Mouse (Mus musculus) forebrain, embryonic 12.5 days (tissue): ENCODE data around the gene Rhox2e. TPM values are rescaled to one million over a fixed set of nuclear protein-coding genes. Genes with fewer than 3 reads are reported as not detected.
"Not testable (repeated sequence)": the region's sequence is repeated elsewhere in the genome, so short reads cannot be mapped to it uniquely, and the experiment has no call there.

ENCODE experiments used
- ATAC-seq: fragments of 200-750 bp; cut with Nextera tagmentation; 2 replicates; pipeline ENCODE4 v1.8.0; 2017; ENCODE audit warnings: moderate TSS enrichment; ENCODE audit not compliant: low FRiP score
- H3K27ac ChIP-seq: fragments of 300-500 bp; sonication (generic); 2 replicates; pipeline ENCODE4 v1.5.1; 2016; ENCODE audit warnings: mild to moderate bottlenecking
- H3K27me3 ChIP-seq: fragments of 300-500 bp; sonication (generic); 2 replicates; pipeline ENCODE4 v1.6.1; 2016; ENCODE audit warnings: mild to moderate bottlenecking
- H3K36me3 ChIP-seq: fragments of 300-500 bp; sonication (generic); replicated peaks from 2 replicates; pipeline ENCODE4 v1.6.1; 2016; ENCODE audit warnings: mild to moderate bottlenecking
- H3K4me1 ChIP-seq: fragments of 300-500 bp; sonication (generic); 2 replicates; pipeline ENCODE4 v1.6.1; 2016
- H3K4me2 ChIP-seq: fragments of 300-500 bp; sonication (generic); 2 replicates; pipeline ENCODE4 v1.6.1; 2016; ENCODE audit warnings: mild to moderate bottlenecking, moderate library complexity
- H3K4me3 ChIP-seq: fragments of 300-500 bp; sonication (generic); replicated peaks from 2 replicates; pipeline ENCODE4 v1.5.1; 2016; ENCODE audit warnings: mild to moderate bottlenecking
- H3K9ac ChIP-seq: fragments of 300-500 bp; sonication (generic); 2 replicates; pipeline ENCODE4 v1.6.1; 2016; ENCODE audit warnings: mild to moderate bottlenecking
- H3K9me3 ChIP-seq: fragments of 300-500 bp; sonication (generic); 2 replicates; pipeline ENCODE4 v1.6.1; 2016
- WGBS: fragments of 180-500 bp; shearing (Covaris S2); methylation state at CpG from one replicate; pipeline ENCODE4 v1.1.7; 2016; 5-methylcytosine and 5-hydroxymethylcytosine counted together
- polyA plus RNA-seq: library from polyadenylated mRNA; unstranded; fragments of >200 nt; fragmentation: Nextera tagmentation; extraction: Ambion mirVana; gene quantifications from 2 replicates; pipeline ENCODE4 v1.2.1, GENCODE M21; 2016

Rhox2e gene
- polyA plus RNA-seq: not detected in 2 replicates

DNA sequence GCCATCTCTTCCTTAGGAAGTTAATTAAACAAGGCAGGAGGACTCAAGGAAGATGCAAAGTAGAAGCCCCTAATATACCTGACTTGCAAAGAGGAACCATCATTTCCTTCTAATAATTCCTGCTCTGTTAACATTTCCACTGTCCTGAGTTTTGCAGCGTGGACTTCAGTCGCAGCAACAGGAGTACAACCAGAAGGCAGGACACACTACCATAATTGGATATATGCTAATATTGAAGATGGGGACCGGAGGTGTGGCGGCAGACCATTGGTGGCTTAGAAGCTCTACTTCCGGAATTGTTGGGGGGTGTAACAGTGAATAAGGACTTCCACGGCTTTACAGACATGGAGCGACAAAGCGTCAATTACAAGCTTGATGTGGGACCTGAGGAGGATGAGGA, at the start of gene Rhox2e:
Gene Rhox2e, plus strand, starts transcription at position 301 of the 400 bp plus-strand sequence.
- not testable (repeated sequence) for H3K4me2 ChIP-seq, H3K36me3 ChIP-seq, H3K4me3 ChIP-seq, H3K27ac ChIP-seq, H3K9ac ChIP-seq, H3K27me3 ChIP-seq, ATAC-seq, H3K9me3 ChIP-seq, H3K4me1 ChIP-seq
- WGBS: 89% methylated on average over 2 of the region's 8 CpGs

- not testable (repeated sequence) for ATAC-seq, H3K4me3 ChIP-seq, H3K36me3 ChIP-seq, H3K9me3 ChIP-seq, H3K4me1 ChIP-seq, H3K4me2 ChIP-seq, H3K9ac ChIP-seq, H3K27me3 ChIP-seq, H3K27ac ChIP-seq
- WGBS: 96% methylated on average over 17 of the region's 18 CpGs
Measured at GRCm38 (mm10) chrX:37514059-37514458, 16.2 kb upstream of the Rhox2e start, which contains the start of gene Rhox4d. TSS of gene Rhox4d (plus strand) at chrX:37514359.

GRCm38 (mm10) chrX:37541719-37542118, 11.5 kb downstream of the Rhox2e start, which contains the start of gene Rhox3e:
TSS of gene Rhox3e (plus strand) at chrX:37542019.
- ATAC-seq, H3K4me2 ChIP-seq, H3K9ac ChIP-seq, H3K36me3 ChIP-seq, H3K4me1 ChIP-seq, H3K9me3 ChIP-seq, H3K27ac ChIP-seq, H3K4me3 ChIP-seq, H3K27me3 ChIP-seq: not testable (repeated sequence)
- WGBS: 100% methylated on average over 1 of the region's 4 CpGs

- H3K9me3 ChIP-seq, H3K36me3 ChIP-seq, H3K27me3 ChIP-seq, H3K9ac ChIP-seq, ATAC-seq, H3K4me1 ChIP-seq, H3K4me3 ChIP-seq, H3K27ac ChIP-seq, H3K4me2 ChIP-seq: not testable (repeated sequence)
- 99% methylated on average over 10 of the region's 18 CpGs for WGBS
Measured at GRCm38 (mm10) chrX:37557112-37557511, 26.9 kb downstream of the Rhox2e start, which contains the start of gene Rhox4e. TSS of gene Rhox4e (plus strand) at chrX:37557412.

DNA sequence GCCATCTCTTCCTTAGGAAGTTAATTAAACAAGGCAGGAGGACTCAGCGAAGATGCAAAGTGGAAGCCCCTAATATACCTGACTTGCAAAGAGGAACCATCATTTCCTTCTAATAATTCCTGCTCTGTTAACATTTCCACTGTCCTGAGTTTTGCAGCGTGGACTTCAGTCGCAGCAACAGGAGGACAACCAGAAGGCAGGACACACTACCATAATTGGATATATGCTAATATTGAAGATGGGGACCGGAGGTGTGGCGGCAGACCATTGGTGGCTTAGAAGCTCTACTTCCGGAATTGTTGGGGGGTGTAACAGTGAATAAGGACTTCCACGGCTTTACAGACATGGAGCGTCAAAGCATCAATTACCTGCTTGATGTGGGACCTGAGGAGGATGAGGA, 40.9 kb downstream of the Rhox2e start, which contains the start of gene Rhox2f:
Gene Rhox2f, plus strand, starts transcription at position 301 of the 400 bp plus-strand sequence.
- not testable (repeated sequence) for H3K9me3 ChIP-seq, ATAC-seq
- 94% methylated on average over 8 of the region's 8 CpGs for WGBS

DNA sequence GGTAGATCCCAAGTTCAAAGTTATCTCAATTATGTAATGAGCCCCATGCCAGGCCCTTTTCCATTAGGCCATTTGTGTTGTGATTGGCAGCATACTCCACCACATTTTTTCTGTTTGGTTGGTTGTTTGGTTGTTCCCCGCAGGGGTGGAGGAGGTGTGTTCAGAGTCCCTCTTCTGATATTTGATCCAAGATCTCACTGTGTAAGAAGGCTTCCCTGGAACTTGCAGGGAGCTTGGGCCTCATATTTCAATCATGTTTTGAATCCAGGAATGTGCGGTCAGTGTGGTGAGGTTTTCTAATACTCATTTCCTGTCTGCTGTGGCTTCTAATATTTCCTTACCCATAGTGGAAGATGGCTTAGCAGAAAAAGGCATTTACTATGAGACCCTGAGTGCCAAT, 42.4 kb downstream of the Rhox2e start:
- not testable (repeated sequence) for H3K4me1 ChIP-seq, H3K27me3 ChIP-seq, H3K4me3 ChIP-seq, H3K9ac ChIP-seq, H3K36me3 ChIP-seq, H3K4me2 ChIP-seq, ATAC-seq, H3K9me3 ChIP-seq, H3K27ac ChIP-seq
- 57% methylated on average over 2 of the region's 2 CpGs for WGBS

More for the DNA sequence above, 40.9 kb downstream of the Rhox2e start, which contains the start of gene Rhox2f:
- not testable (repeated sequence) for H3K9ac ChIP-seq, H3K4me2 ChIP-seq, H3K36me3 ChIP-seq, H3K27ac ChIP-seq, H3K4me3 ChIP-seq, H3K27me3 ChIP-seq, H3K4me1 ChIP-seq

GRCm38 (mm10) chrX:37580692-37581091, 50.4 kb downstream of the Rhox2e start, which contains the start of gene Rhox3f:
TSS of gene Rhox3f (plus strand) at chrX:37580992.
- H3K4me1 ChIP-seq, H3K9me3 ChIP-seq, H3K4me3 ChIP-seq, H3K9ac ChIP-seq, ATAC-seq, H3K4me2 ChIP-seq, H3K27ac ChIP-seq, H3K27me3 ChIP-seq, H3K36me3 ChIP-seq: not testable (repeated sequence)

Other genes with a start within 250 kb of the Rhox2e start
- not detected in 2 replicates for gene Rhox3a2, start 150.4 kb upstream of the Rhox2e start, polyA plus RNA-seq
- gene Rhox4a2, start 139.6 kb upstream of the Rhox2e start, polyA plus RNA-seq: 0.69 TPM in 1 of 2 replicates, not detected in the other
- not detected in 2 replicates for gene Rhox2b, start 118.4 kb upstream of the Rhox2e start, polyA plus RNA-seq
- 0.24 and 0.27 TPM in 2 replicates for gene Rhox4b, start 98.0 kb upstream of the Rhox2e start, polyA plus RNA-seq
- gene Rhox2c, start 76.8 kb upstream of the Rhox2e start, polyA plus RNA-seq: 0.54 and 0.70 TPM in 2 replicates
- not detected in 2 replicates for gene Rhox3c, start 71.9 kb upstream of the Rhox2e start, polyA plus RNA-seq
- not detected in 2 replicates for gene Rhox4c, start 50.1 kb upstream of the Rhox2e start, polyA plus RNA-seq
- gene Rhox2d, start 37.0 kb upstream of the Rhox2e start, polyA plus RNA-seq: not detected in 2 replicates
- not detected in 2 replicates for gene Rhox4d, start 16.1 kb upstream of the Rhox2e start, polyA plus RNA-seq
- not detected in 2 replicates for gene Rhox3e, start 11.6 kb downstream of the Rhox2e start, polyA plus RNA-seq
- gene Rhox4e, start 27.0 kb downstream of the Rhox2e start, polyA plus RNA-seq: not detected in 2 replicates
- 0.41 TPM in 1 of 2 replicates, not detected in the other for gene Rhox2f, start 41.0 kb downstream of the Rhox2e start, polyA plus RNA-seq
- gene Rhox3f, start 50.5 kb downstream of the Rhox2e start, polyA plus RNA-seq: not detected in 2 replicates
- gene Rhox4f, start 77.3 kb downstream of the Rhox2e start, polyA plus RNA-seq: not detected in 2 replicates
- gene Rhox3g, start 98.2 kb downstream of the Rhox2e start, polyA plus RNA-seq: not detected in 2 replicates
- gene Rhox2g, start 113.0 kb downstream of the Rhox2e start, polyA plus RNA-seq: not detected in 2 replicates
- gene Rhox4g, start 120.9 kb downstream of the Rhox2e start, polyA plus RNA-seq: not detected in 2 replicates
- gene Rhox3h, start 138.3 kb downstream of the Rhox2e start, polyA plus RNA-seq: not detected in 2 replicates
- gene Rhox2h, start 142.8 kb downstream of the Rhox2e start, polyA plus RNA-seq: not detected in 2 replicates